ENCODE assay signal across 17 mouse cellular contexts in the genomic region with DNA sequence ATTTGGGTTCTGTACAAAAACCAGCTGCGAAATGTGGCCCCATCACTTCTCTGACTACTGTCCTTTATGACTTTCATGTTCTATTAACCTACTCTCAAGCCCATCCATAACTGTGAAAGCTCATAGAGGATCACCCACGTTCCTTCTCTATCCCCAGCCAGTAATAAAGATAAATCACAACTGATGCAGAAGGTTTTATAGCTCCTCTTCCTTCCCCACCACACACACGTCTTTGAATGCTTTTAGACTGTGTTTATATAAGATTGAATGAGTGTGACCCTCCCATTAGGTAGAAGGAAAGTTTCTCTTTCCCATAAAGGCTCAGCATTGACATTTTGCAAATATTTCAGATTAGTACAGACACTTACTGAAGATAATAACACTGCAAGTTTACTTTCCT.
"Had no signal": no experiment of that assay in that cellular context is flagged by ENCODE, and none has a peak within 500 bp of the region (broad histone marks: within the 10 kb centered on the region; RNA-seq: fewer than 3 reads in every experiment).

No protein-coding gene starts in this region.

- ATAC-seq: midbrain, embryonic 13.5 days; midbrain, embryonic 15.5 days had no signal

- DNase-seq: lung, adult 18-20 months; lung, embryonic 14.5 days; lung, postnatal 10 days; lung, postnatal 4 days; retina, postnatal 1 day; right cerebral cortex, adult 18-20 months; right cerebral cortex, postnatal 25 days; right cerebral cortex, postnatal 4 days; spleen, adult 18-20 months; thymus, adult 18-20 months; thymus, postnatal 14 days; thymus, postnatal 36 days had no signal

- H3K9me3 ChIP-seq: midbrain, embryonic 13.5 days; midbrain, embryonic 15.5 days; neural tube, embryonic 12.5 days had no signal

- H3K9ac ChIP-seq: liver, embryonic 14.5 days; lung, embryonic 14.5 days; midbrain, embryonic 13.5 days; midbrain, embryonic 15.5 days; neural tube, embryonic 12.5 days had no signal

- H3K4me3 ChIP-seq: midbrain, embryonic 13.5 days; midbrain, embryonic 15.5 days; neural tube, embryonic 12.5 days had no signal

- H3K4me2 ChIP-seq: lung, embryonic 14.5 days; midbrain, embryonic 11.5 days; midbrain, embryonic 13.5 days; midbrain, embryonic 15.5 days; neural tube, embryonic 12.5 days had no signal

- H3K27me3 ChIP-seq: midbrain, embryonic 13.5 days; midbrain, embryonic 15.5 days; neural tube, embryonic 12.5 days had no signal

- H3K4me1 ChIP-seq: midbrain, embryonic 13.5 days; midbrain, embryonic 15.5 days; neural tube, embryonic 12.5 days had no signal

- H3K36me3 ChIP-seq: midbrain, embryonic 13.5 days; midbrain, embryonic 15.5 days; neural tube, embryonic 12.5 days had no signal

- H3K27ac ChIP-seq: liver, embryonic 14.5 days; midbrain, embryonic 13.5 days; midbrain, embryonic 15.5 days; neural tube, embryonic 12.5 days had no signal
